Mouse (Mus musculus): ENCODE measurements around the gene Ccdc80. TPM values are rescaled to one million over a fixed set of nuclear protein-coding genes. Genes with fewer than 3 reads are reported as not detected.

Ccdc80 gene
- polyA plus RNA-seq, 2 experiments from 2014 or later, result 1.4 to 3.5 TPM

DNA sequence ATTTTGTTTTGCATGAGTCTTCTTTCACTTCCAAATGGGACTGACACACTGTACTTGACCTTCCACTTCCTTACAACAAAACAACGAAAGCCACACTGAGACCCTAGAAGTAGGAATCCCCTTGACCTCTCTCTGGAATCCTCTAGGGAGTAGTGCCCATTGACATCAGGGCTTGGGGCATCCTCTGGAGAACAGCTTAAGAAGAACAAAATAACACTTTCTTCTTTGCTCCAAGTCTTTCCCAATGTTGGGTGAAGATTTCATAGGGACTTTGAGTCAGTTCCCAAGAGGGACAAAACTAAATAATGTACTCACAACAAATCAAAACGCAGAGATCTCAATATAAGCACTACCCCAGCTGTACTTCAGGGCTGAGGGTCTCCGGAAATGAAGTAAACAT is 25.6 kb downstream of the Ccdc80 start:
- ATAC-seq, result no peak

DNA sequence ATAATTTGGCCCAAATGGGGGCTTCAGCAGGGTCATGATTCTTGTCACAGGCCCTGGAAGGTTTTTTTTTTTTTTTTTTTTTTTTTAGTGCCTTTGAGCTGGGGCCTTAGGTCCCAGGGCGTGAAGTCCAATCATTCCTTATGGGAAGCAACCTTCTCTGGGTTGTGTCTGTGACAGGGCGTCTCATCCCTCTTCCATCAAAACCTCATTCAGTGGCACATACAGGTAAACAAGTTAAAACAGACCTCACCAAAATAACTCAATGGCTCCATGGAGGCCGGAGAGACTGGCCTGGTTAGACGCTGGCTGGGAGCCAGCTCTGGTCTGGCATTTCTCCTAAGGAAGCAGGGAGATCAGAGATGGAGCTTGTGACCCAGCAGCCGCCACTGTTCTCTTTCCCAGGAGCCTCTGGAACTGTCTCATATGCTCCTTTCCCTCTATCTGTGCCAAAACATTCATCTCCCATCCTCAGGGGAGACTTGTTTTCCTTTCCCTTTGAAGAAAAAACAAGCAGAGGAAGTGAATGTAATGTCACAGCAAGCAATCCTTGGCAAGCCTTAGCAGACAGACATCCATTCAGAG is 27.7 kb downstream of the Ccdc80 start:
- ATAC-seq, result no peak

DNA sequence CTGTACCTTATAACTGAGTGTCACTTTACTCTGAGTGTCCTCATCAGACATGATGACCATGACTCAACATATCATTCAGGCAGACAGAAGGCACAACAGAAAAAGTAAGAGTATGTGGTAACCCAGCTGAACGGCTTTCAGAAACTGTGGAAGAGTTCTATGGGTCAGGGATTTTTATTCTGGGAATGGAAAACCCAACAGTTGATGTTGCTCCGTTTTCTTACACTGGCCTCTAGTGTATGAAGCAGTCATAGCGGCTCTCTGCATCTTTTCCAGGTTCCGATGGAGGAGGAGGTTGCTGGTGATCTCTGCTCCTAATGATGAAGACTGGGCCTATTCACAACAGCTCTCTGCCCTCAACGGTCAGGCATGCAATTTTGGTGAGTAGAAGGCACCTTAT is 29.4 kb downstream of the Ccdc80 start:
- no peak for ATAC-seq

DNA sequence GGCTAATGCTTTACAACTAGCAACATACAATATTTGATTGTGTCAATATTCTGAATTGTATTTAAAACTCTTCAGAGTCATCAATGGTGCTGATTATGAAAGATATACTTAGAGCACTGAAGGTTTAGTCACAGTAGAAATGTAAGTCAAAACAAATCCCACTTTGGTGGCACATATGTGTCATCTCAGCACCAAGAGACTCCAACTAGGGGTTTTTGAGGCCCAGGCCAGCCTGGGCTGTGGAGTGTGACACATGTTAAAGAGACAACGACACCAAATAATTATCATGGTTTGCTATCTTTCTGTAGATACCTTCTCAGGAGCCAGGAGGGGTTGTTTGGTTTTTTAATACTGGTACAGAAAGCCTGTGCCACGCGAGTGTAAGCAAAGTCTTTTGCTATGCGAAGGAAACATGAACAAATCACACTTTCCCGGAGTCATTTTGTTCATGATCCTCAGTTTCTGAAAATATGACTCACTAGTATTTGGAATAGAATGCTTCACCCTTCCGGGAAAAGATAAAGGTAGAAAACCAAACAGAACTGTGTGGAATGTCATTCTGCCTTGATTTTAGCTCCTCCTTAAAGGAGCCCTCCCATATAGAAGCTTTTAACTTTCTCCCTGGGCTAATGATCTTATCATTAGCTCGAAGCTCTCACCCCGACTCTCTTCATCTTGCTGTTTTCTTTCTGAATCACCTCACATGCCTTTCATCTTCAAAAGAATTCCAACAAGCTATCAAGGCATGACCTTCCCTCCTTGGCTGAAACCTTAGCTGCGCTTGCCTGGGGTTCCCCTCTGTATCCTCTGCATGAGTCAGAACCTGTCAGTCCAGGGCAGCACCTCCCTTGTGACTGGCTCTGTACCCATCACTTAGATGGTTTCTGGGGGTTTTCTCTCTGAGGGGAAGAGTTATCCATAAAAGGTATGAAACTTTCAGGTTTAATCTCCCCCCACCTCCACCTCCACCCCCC is 31.3 kb downstream of the Ccdc80 start:
- peak; percentile 93 for ATAC-seq

DNA sequence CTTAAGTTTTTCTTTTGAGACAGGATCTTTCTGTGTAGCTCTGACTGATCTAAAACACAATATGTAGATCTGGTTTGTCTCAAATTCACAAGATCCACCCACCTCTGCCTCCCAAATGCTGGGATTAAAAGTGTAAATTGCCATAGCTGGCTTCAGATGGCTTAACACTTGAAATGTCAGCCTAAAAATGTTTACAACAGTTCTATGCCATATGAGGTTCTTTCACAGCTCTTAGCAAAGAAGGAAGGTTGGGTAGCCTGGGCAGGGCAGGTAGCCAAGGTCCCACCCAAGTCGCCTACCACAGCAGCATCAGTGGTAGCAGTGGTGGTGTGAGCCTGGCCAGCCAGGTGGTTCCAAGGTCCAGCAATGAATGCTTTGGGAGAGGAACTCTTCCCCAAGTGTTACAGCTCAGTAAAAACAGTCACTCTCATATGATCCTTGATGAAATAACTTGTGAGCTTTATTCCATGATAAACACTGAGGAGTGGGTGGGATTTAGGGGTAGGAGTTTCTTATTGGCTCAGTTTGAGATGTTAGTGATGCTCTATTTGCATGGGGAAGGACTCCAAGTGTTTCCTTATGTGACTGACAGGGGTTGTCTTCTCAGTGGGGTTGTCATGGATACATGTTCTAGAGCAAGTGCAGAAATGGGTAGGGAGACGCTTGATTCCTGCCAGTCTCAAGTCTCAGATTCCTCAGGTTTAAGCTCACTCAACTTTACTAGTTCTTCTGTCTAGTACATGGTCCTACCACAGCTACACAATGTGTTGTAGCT is 34.9 kb downstream of the Ccdc80 start:
- no peak for ATAC-seq

DNA sequence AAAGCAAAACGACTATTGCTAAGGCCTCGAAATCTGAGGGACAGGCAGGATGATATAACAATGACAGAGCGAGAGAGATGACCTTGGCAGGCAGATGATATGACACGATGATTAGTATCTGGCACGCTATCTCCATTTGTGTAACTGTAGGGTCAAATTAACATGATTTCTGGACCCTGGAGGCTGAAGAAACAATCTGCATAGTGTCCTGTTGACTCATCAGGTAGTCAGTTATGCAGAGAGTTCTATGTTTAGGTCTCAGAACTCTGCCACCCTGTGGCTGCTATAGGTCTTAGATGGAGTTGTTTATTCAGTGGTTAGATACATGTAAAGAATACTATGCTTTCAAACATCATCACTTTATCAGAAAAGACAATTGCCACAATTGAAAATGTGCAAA is 48.5 kb downstream of the Ccdc80 start:
- peak; percentile 58 for ATAC-seq

DNA sequence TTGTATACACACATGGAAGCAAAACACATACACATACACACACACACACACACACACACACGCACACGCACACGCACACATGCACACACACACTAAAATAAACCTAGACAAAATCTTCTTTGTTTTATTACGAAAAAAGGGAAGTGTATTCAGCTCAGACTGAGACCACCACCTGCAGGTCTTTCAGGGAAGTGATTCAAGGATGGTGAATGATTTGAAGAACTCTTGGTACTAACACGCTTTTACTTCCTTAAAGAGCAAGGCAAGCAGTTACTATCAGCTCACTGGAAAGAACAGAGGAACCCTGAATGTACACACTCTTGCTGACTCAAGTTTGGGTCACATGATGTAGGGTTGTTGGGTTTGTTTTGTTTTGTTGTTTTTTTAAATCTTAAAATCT is 49.4 kb downstream of the Ccdc80 start:
- ATAC-seq, result no peak

DNA sequence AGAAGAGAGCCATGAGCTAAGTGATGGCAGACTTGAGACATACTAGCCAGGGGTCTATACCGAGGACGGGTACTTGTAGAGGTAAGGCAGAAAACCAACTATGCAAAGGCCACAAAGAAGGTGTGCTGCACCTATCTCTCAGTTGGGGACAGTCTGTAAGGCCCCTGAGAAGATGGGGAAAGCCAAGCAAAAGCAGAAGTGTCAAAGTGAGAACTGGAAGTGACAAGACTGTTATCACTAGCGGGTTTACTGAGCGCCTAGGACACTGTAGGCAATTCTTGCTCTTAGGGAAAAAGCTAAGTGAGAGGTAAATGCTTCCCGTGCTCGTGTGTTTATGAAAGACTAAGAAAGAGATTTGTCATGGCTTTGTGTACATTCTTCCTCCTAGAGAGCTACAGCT is 51.9 kb downstream of the Ccdc80 start:
- no peak for ATAC-seq

DNA sequence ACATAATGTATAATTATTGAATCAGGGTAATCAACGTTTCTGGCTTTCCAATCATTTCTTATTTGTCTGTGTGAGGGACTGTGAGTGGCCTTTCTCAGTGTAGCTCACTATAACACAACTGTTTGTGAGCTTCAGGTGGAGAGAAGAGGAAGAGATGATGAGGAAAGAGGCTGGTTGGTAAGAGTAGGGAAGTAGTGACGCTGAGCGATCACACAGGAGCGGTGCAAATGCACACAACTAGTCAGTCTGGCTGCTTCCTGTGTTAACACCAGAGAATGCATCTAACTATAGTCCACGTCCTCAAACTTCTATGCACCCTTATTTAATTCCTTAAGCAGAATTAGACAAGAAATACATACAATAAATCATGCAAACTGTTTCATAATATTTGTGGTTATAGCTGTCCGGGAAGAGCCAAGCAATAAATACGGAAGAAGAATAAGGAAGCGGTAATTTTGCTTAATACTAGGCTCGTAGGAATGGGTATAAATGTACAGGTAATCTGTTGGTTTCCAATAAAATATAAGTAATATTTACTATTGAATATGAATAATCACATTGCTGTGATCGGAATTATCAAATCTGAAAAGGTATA is 55.4 kb downstream of the Ccdc80 start:
- no peak for ATAC-seq

DNA sequence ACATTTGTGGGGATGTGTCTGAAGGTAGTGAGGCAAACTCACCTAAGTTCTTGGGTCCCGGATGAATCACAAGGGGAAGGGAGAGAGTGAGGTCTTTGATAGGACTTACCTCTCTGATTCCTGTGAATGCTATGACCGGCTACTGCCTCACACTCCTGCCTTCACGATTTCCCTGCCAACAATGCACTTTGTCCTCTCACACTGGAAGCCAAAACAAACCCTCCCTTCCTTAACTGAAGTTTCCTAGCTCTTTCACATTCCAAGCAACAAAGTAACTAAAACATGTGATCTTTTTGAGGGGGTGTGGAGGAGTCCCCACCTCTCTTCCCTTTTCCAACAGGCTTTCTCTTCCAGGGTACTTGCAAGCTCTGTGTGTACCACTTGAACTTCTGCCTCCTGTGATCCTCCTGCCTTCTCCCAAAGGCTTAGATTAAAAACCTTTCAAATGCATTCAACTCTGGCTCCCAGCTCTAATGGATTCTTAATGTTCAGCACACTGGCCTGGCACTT is 61.6 kb downstream of the Ccdc80 start:
- ATAC-seq, result no peak

DNA sequence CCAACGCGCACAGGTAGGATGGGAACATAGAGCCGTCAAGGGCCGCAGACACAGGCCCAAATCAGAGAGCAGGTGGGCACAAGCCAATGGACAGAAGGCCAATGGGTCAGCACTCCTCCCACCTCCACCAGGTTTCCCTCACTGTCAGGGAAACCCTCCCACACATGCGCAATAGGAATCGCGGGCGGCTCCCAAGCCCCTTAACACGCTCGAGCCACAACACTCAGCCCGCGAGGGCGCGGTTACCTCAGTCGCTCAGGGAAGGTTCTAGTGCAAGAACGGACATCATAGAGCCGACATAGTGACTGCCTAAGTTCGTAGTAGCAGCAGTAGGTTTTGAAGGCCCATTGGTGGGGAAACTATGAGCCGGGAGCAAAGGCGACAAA is 64.9 kb downstream of the Ccdc80 start:
- peak; percentile 30 for ATAC-seq

DNA sequence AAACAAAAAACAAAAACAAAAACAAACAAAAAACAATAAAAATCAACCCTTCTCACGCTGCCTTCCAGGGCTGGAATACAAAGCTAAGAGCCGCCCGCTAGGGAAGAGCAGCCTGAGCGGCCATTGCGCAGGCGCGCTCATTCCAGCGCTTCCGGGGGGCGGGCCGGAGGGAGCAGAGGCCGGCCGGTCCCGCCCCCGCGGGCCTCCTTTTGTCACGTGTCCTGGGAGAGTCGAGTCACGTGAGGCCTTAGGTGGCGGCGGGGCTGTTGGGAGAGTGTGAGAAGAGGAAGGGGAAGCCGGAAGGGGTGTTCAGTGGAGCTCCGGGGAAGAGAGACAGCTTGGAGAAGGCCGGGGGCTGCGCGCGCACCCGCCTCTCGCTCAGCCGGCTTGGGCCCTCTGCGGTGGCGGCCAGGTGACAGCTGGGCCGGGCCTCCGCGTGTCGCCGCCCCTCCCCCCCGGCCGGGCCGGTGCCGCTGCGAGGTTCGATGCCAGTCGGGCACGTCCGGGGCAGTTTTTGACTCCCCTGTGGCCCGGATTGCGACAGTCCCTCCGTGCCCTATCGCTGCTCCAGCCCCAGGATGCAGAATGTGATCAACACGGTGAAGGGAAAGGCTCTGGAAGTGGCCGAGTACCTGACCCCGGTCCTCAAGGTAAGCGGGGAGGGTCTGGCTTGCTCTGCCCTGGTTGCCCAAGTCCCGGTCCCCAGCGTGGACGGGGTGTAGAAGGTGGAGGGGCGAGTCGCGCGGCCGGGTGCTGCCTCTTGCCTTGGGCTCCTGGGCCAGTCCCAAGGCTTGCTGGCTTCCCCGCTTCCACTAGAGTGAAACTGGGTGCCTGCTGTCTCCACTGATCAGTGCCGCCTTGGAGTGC is 65.6 kb downstream of the Ccdc80 start, which contains the start of the genes Slc35a5 and Atg3:
TSS of gene Slc35a5 (minus strand) at position 185 of the 867 bp plus-strand sequence.
TSS of gene Atg3 (plus strand) at position 264 of the 867 bp plus-strand sequence.
- ATAC-seq, result peak; percentile 93

DNA sequence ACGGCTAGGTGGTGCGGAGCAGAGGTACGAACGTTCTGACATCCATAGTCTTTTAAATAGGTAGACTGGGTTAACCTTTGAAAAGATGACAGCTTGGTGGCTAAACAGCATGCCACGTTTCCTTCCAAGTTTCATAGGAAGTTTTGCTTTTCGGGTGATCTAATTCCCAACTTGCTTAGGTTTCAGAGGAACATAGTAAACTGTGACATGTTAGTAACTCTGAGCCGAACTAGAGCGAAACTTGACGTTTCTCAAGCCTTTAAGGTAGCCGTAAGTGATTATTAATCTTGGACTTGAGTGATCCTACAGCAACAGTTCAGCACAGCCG is 66.2 kb downstream of the Ccdc80 start:
- ATAC-seq, result no peak

Other genes with a start within 250 kb of the Ccdc80 start
- gene Cd200r2, start 226.3 kb upstream of the Ccdc80 start, polyA plus RNA-seq (2017; shearing (Covaris generic)), result under 1 TPM in 1 of 2 experiments, not detected in 1; 0.31 TPM
- gene Cd200r3, start 149.7 kb upstream of the Ccdc80 start, polyA plus RNA-seq (2017; shearing (Covaris generic)), result 1 to 10 TPM; 1.4 to 1.8 TPM
- 10 to 100 TPM; 38.6 TPM for gene Slc35a5, start 65.3 kb downstream of the Ccdc80 start, polyA plus RNA-seq (2017; shearing (Covaris generic))
- gene Atg3, start 65.4 kb downstream of the Ccdc80 start, polyA plus RNA-seq (2017; shearing (Covaris generic)), result 10 to 100 TPM; 11.8 to 17.9 TPM
- 10 to 100 TPM; 64.3 to 64.7 TPM for gene Btla, start 130.9 kb downstream of the Ccdc80 start, polyA plus RNA-seq (2017; shearing (Covaris generic))